Mouse (Mus musculus): ENCODE results near the gene Antxr2.

DNA sequence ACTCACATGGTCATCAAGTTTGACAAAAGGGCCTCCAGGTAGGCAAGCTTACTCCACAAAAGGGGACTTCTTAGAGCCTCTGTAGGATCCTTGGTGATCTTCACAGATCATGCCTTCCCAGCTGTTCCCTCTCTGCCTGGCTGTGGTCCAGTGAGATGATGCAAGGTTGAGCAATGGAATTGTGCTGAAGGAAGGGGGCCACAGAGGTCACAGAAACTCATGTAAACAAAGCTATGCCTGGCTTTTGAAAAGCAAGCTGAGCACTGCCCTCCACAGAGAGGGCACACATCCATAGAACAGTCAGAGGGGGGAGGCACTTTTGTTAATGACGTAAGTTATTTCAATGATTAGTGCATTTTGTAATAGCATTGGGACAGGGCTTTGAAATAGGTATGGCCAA is 196.1 kb downstream of the Antxr2 start:
- TF ChIP-seq EP300 (IDR thresholded peaks at IDR 0.05; ENCODE audit: low read depth): no peak
- TF ChIP-seq CTCF (IDR thresholded peaks at IDR 0.05; ENCODE audit: low read depth): no peak
